Mouse (Mus musculus): ENCODE results near the gene Cdk2. TPM values are rescaled to one million over a fixed set of nuclear protein-coding genes. Genes with fewer than 3 reads are reported as not detected.
A peak's percentile ranks its signal among the peaks of the same experiment; 100 is the strongest.
"Not testable (repeated sequence)": the region's sequence is repeated elsewhere in the genome, so short reads cannot be mapped to it uniquely, and the experiment has no call there.

The Cdk2 gene
- polyA plus RNA-seq, 1 experiment from 2014 or later, result 75.2 TPM

- Histone ChIP-seq H3K4me2 (replicated peaks; ENCODE audit: low read depth, low read length) (peak overlapping the region; percentile 93), H3K36me3 (ENCODE audit: control insufficient read depth, insufficient read depth, low read length) (no peaks in the 10 kb centered on the region), H3K27me3 (ENCODE audit: control insufficient read depth, insufficient read depth, low read length) (peaks cover 29% of the 10 kb centered on the region), H3K9ac (ENCODE audit: low read depth, low read length) (peak overlapping the region; percentile 71), H3K4me3 (ENCODE audit: low read depth, low read length) (peak overlapping the region; percentile 52), H3K9me3 (ENCODE audit: control insufficient read depth, low read length) (no peaks in the 10 kb centered on the region), H3K27ac (ENCODE audit: low read depth, low read length) (no peak overlapping the region), H3K4me1 (replicated peaks; ENCODE audit: control insufficient read depth, insufficient read depth, low read length) (0 out of 2 replicates have a peak, but pooled peaks cover 4% of the 10 kb centered on the region)
- DNase-seq (ENCODE audit: low spot score), result peak; percentile 63
- WGBS, result 1% methylated on average over 23 of the region's 37 CpGs
- no peak for ATAC-seq (ENCODE audit: low FRiP score)
Measured at GRCm38 (mm10) chr10:128743791-128744191, 39.0 kb upstream of the Cdk2 start.

GRCm38 (mm10) chr10:128743235-128743634 lies 38.4 kb upstream of the Cdk2 start:
- no peak overlapping the region; the same call in 1 of the 2 replicates for H3K9ac ChIP-seq (ENCODE audit: low read depth, low read length)

GRCm38 (mm10) chr10:128742616-128743015 lies 37.8 kb upstream of the Cdk2 start:
- ATAC-seq (ENCODE audit: low FRiP score) (no peak), DNase-seq (ENCODE audit: low spot score) (no peak)
- Histone ChIP-seq H3K4me3 (ENCODE audit: low read depth, low read length) (no peak overlapping the region), H3K9me3 (ENCODE audit: control insufficient read depth, low read length) (no peaks in the 10 kb centered on the region), H3K27ac (ENCODE audit: low read depth, low read length) (no peak overlapping the region), H3K27me3 (ENCODE audit: control insufficient read depth, insufficient read depth, low read length) (peaks cover 29% of the 10 kb centered on the region), H3K36me3 (ENCODE audit: control insufficient read depth, insufficient read depth, low read length) (no peaks in the 10 kb centered on the region), H3K4me1 (replicated peaks; ENCODE audit: control insufficient read depth, insufficient read depth, low read length) (0 out of 2 replicates have a peak, but pooled peaks cover 4% of the 10 kb centered on the region), H3K4me2 (replicated peaks; ENCODE audit: low read depth, low read length) (no peak overlapping the region), H3K9ac (ENCODE audit: low read depth, low read length) (no peak overlapping the region)
- 44% methylated on average over 4 of the region's 4 CpGs for WGBS

More at GRCm38 (mm10) chr10:128743235-128743634, 38.4 kb upstream of the Cdk2 start:
- H3K9me3 ChIP-seq (ENCODE audit: control insufficient read depth, low read length), result no peaks in the 10 kb centered on the region
- no peak for ATAC-seq (ENCODE audit: low FRiP score)
- peaks cover 29% of the 10 kb centered on the region for H3K27me3 ChIP-seq (ENCODE audit: control insufficient read depth, insufficient read depth, low read length)
- H3K27ac ChIP-seq (ENCODE audit: low read depth, low read length), result no peak overlapping the region
- H3K4me2 ChIP-seq (replicated peaks; ENCODE audit: low read depth, low read length), result peak overlapping the region; percentile 93
- 0 out of 2 replicates have a peak, but pooled peaks cover 4% of the 10 kb centered on the region for H3K4me1 ChIP-seq (replicated peaks; ENCODE audit: control insufficient read depth, insufficient read depth, low read length)
- WGBS, result 9% methylated on average over 7 of the region's 7 CpGs
- peak; percentile 31 for DNase-seq (ENCODE audit: low spot score)
- H3K4me3 ChIP-seq (ENCODE audit: low read depth, low read length), result peak overlapping the region; percentile 52
- H3K36me3 ChIP-seq (ENCODE audit: control insufficient read depth, insufficient read depth, low read length), result no peaks in the 10 kb centered on the region

- H3K27ac ChIP-seq (ENCODE audit: low read depth, low read length), result no peak overlapping the region
- DNase-seq (ENCODE audit: low spot score) (no peak), ATAC-seq (ENCODE audit: low FRiP score) (no peak)
- H3K4me3 ChIP-seq (ENCODE audit: low read depth, low read length), result no peak overlapping the region
- 60% methylated on average over 2 of the region's 2 CpGs for WGBS
- H3K4me2 ChIP-seq (replicated peaks; ENCODE audit: low read depth, low read length), result no peak overlapping the region
- no peaks in the 10 kb centered on the region for H3K9me3 ChIP-seq (ENCODE audit: control insufficient read depth, low read length)
- peaks cover 6% of the 10 kb centered on the region; the same call in 1 of the 2 replicates for H3K4me1 ChIP-seq (replicated peaks; ENCODE audit: control insufficient read depth, insufficient read depth, low read length)
- H3K36me3 ChIP-seq (ENCODE audit: control insufficient read depth, insufficient read depth, low read length), result no peaks in the 10 kb centered on the region
- no peak overlapping the region for H3K9ac ChIP-seq (ENCODE audit: low read depth, low read length)
- peaks cover 29% of the 10 kb centered on the region for H3K27me3 ChIP-seq (ENCODE audit: control insufficient read depth, insufficient read depth, low read length)
Measured at GRCm38 (mm10) chr10:128740296-128740695, 35.5 kb upstream of the Cdk2 start.

- Histone ChIP-seq H3K9ac (ENCODE audit: low read depth, low read length) (0 out of 2 replicates have a peak overlapping the region, but pooled peaks have one; percentile 19), H3K27ac (ENCODE audit: low read depth, low read length) (no peak overlapping the region), H3K9me3 (ENCODE audit: control insufficient read depth, low read length) (no peaks in the 10 kb centered on the region), H3K4me3 (ENCODE audit: low read depth, low read length) (peak overlapping the region; percentile 4; the same call in 1 of the 2 replicates), H3K36me3 (ENCODE audit: control insufficient read depth, insufficient read depth, low read length) (no peaks in the 10 kb centered on the region), H3K4me1 (replicated peaks; ENCODE audit: control insufficient read depth, insufficient read depth, low read length) (peaks cover 2% of the 10 kb centered on the region; the same call in 1 of the 2 replicates), H3K27me3 (ENCODE audit: control insufficient read depth, insufficient read depth, low read length) (peaks cover 8% of the 10 kb centered on the region), H3K4me2 (replicated peaks; ENCODE audit: low read depth, low read length) (peak overlapping the region; percentile 31)
- peak; percentile 25 for DNase-seq (ENCODE audit: low spot score)
- ATAC-seq (ENCODE audit: low FRiP score), result peak; percentile 49
- 3% methylated on average over 15 of the region's 15 CpGs for WGBS
Measured at GRCm38 (mm10) chr10:128737435-128737834, 32.6 kb upstream of the Cdk2 start.

- no peaks in the 10 kb centered on the region for H3K36me3 ChIP-seq (ENCODE audit: control insufficient read depth, insufficient read depth, low read length)
- no peaks in the 10 kb centered on the region for H3K4me1 ChIP-seq (replicated peaks; ENCODE audit: control insufficient read depth, insufficient read depth, low read length)
- H3K4me2 ChIP-seq (replicated peaks; ENCODE audit: low read depth, low read length), result no peak overlapping the region
- H3K9me3 ChIP-seq (ENCODE audit: control insufficient read depth, low read length), result no peaks in the 10 kb centered on the region
- H3K27ac ChIP-seq (ENCODE audit: low read depth, low read length), result no peak overlapping the region
- no peak overlapping the region for H3K9ac ChIP-seq (ENCODE audit: low read depth, low read length)
- no peaks in the 10 kb centered on the region; the same call in 1 of the 2 replicates for H3K27me3 ChIP-seq (ENCODE audit: control insufficient read depth, insufficient read depth, low read length)
- no peak for DNase-seq (ENCODE audit: low spot score)
- no peak for ATAC-seq (ENCODE audit: low FRiP score)
- no peak overlapping the region for H3K4me3 ChIP-seq (ENCODE audit: low read depth, low read length)
Measured at GRCm38 (mm10) chr10:128731992-128732391, 27.2 kb upstream of the Cdk2 start.

- ATAC-seq (ENCODE audit: low FRiP score) (peak; percentile 68), DNase-seq (ENCODE audit: low spot score) (peak; percentile 79)
- Histone ChIP-seq H3K9ac (ENCODE audit: low read depth, low read length) (no peak overlapping the region), H3K36me3 (ENCODE audit: control insufficient read depth, insufficient read depth, low read length) (no peaks in the 10 kb centered on the region), H3K4me2 (replicated peaks; ENCODE audit: low read depth, low read length) (no peak overlapping the region), H3K4me1 (replicated peaks; ENCODE audit: control insufficient read depth, insufficient read depth, low read length) (no peaks in the 10 kb centered on the region), H3K27ac (ENCODE audit: low read depth, low read length) (no peak overlapping the region), H3K9me3 (ENCODE audit: control insufficient read depth, low read length) (no peaks in the 10 kb centered on the region), H3K4me3 (ENCODE audit: low read depth, low read length) (no peak overlapping the region), H3K27me3 (ENCODE audit: control insufficient read depth, insufficient read depth, low read length) (no peaks in the 10 kb centered on the region; the same call in 1 of the 2 replicates)
- WGBS, result 26% methylated on average over 10 of the region's 10 CpGs
Measured at GRCm38 (mm10) chr10:128731002-128731433, 26.2 kb upstream of the Cdk2 start.

- DNase-seq (ENCODE audit: low spot score) (no peak), ATAC-seq (ENCODE audit: low FRiP score) (no peak)
- no peak overlapping the region for H3K9ac ChIP-seq (ENCODE audit: low read depth, low read length)
- H3K27me3 ChIP-seq (ENCODE audit: control insufficient read depth, insufficient read depth, low read length), result no peaks in the 10 kb centered on the region; the same call in 1 of the 2 replicates
- no peak overlapping the region for H3K27ac ChIP-seq (ENCODE audit: low read depth, low read length)
- H3K4me3 ChIP-seq (ENCODE audit: low read depth, low read length), result no peak overlapping the region
- H3K4me1 ChIP-seq (replicated peaks; ENCODE audit: control insufficient read depth, insufficient read depth, low read length), result no peaks in the 10 kb centered on the region
- no peaks in the 10 kb centered on the region for H3K9me3 ChIP-seq (ENCODE audit: control insufficient read depth, low read length)
- no peaks in the 10 kb centered on the region for H3K36me3 ChIP-seq (ENCODE audit: control insufficient read depth, insufficient read depth, low read length)
- 89% methylated on average over 5 of the region's 5 CpGs for WGBS
- no peak overlapping the region for H3K4me2 ChIP-seq (replicated peaks; ENCODE audit: low read depth, low read length)
Measured at GRCm38 (mm10) chr10:128728059-128728458, 23.2 kb upstream of the Cdk2 start.

- 77% methylated on average over 3 of the region's 4 CpGs for WGBS
- not testable (repeated sequence) for DNase-seq (ENCODE audit: low spot score); ATAC-seq (ENCODE audit: low FRiP score); H3K36me3 ChIP-seq (ENCODE audit: control insufficient read depth, insufficient read depth, low read length); H3K9ac ChIP-seq (ENCODE audit: low read depth, low read length); H3K4me1 ChIP-seq (replicated peaks; ENCODE audit: control insufficient read depth, insufficient read depth, low read length); H3K27me3 ChIP-seq (ENCODE audit: control insufficient read depth, insufficient read depth, low read length); H3K4me2 ChIP-seq (replicated peaks; ENCODE audit: low read depth, low read length); H3K9me3 ChIP-seq (ENCODE audit: control insufficient read depth, low read length); H3K27ac ChIP-seq (ENCODE audit: low read depth, low read length); H3K4me3 ChIP-seq (ENCODE audit: low read depth, low read length)
Measured at GRCm38 (mm10) chr10:128725466-128725865, 20.6 kb upstream of the Cdk2 start.
